Mouse (Mus musculus): ENCODE data around the gene Slc6a13.

- no peak for TF ChIP-seq CTCF (conservative IDR thresholded peaks at IDR 0.05 in 1 of 2, IDR thresholded peaks at IDR 0.05 in 1 of 2; ENCODE audit: low read depth in 2 of 2, low read length in 2 of 2)
- TF ChIP-seq SIN3A (IDR thresholded peaks at IDR 0.05; ENCODE audit: low read length): no peak
- TF ChIP-seq MEF2A (IDR thresholded peaks at IDR 0.05; ENCODE audit: borderline replicate concordance, low read depth, low read length): no peak
- TF ChIP-seq EP300 (IDR thresholded peaks at IDR 0.05; ENCODE audit: low read length): no peak
- no peak for TF ChIP-seq ZC3H11A (IDR thresholded peaks at IDR 0.05; ENCODE audit: low read depth, low read length)
- TF ChIP-seq IRF4 (IDR thresholded peaks at IDR 0.05; ENCODE audit: low read depth, low read length): no peak
- TF ChIP-seq RCOR1 (conservative IDR thresholded peaks at IDR 0.05; ENCODE audit: low read depth, low read length): no peak
- no peak for TF ChIP-seq POLR2A (IDR thresholded peaks at IDR 0.05; ENCODE audit: low read depth, low read length)
- no peak for TF ChIP-seq GABPA (IDR thresholded peaks at IDR 0.05; ENCODE audit: insufficient replicate concordance, low read depth, low read length)
- no peak for TF ChIP-seq HCFC1 (IDR thresholded peaks at IDR 0.05; ENCODE audit: low read depth, low read length)
- no peak for TF ChIP-seq ZKSCAN1 (IDR thresholded peaks at IDR 0.05; ENCODE audit: borderline replicate concordance, low read depth, low read length)
- TF ChIP-seq TCF12 (IDR thresholded peaks at IDR 0.05; ENCODE audit: low read depth, low read length): no peak
- no peak for TF ChIP-seq UBTF (IDR thresholded peaks at IDR 0.05; ENCODE audit: low read depth, low read length)
- TF ChIP-seq JUND (conservative IDR thresholded peaks at IDR 0.05; ENCODE audit: low read depth, low read length): no peak
Measured at GRCm38 (mm10) chr6:121352276-121352675, 52.2 kb downstream of the Slc6a13 start.

Measured in CH12.LX (cell line).